Mouse (Mus musculus) layer of hippocampus, adult 9-10 months (tissue): ENCODE data around the gene 1700012A03Rik.

Source experiments
- DNase-seq: peaks from one replicate; pipeline ENCODE4 v3.0.0; 2022; ENCODE audit warnings: low spot score

1700012A03Rik gene

GRCm38 (mm10) chr6:32049951-32050345, at the start of gene 1700012A03Rik:
TSS of gene 1700012A03Rik (plus strand) at chr6:32050246.
- DNase-seq, result no peak

- no peak for DNase-seq
Observed at GRCm38 (mm10) chr6:32004228-32004627, 45.8 kb upstream of the 1700012A03Rik start.

- no peak for DNase-seq
Observed at GRCm38 (mm10) chr6:32005914-32006313, 44.1 kb upstream of the 1700012A03Rik start.

- DNase-seq, result no peak
Observed at GRCm38 (mm10) chr6:32006382-32006781, 43.7 kb upstream of the 1700012A03Rik start.

- DNase-seq, result peak; percentile 41
Observed at GRCm38 (mm10) chr6:32007336-32007735, 42.7 kb upstream of the 1700012A03Rik start.

- DNase-seq, result no peak
Observed at GRCm38 (mm10) chr6:32016841-32017240, 33.2 kb upstream of the 1700012A03Rik start.

- DNase-seq, result no peak
Observed at GRCm38 (mm10) chr6:32017406-32018104, 32.5 kb upstream of the 1700012A03Rik start.

- no peak for DNase-seq
Observed at GRCm38 (mm10) chr6:32018105-32018446, 32.0 kb upstream of the 1700012A03Rik start.

- DNase-seq, result no peak
Observed at GRCm38 (mm10) chr6:32021853-32022536, 28.1 kb upstream of the 1700012A03Rik start.

- no peak for DNase-seq
Observed at GRCm38 (mm10) chr6:32022537-32022869, 27.5 kb upstream of the 1700012A03Rik start.

- no peak for DNase-seq
Observed at GRCm38 (mm10) chr6:32028228-32029009, 21.6 kb upstream of the 1700012A03Rik start.

- no peak for DNase-seq
Observed at GRCm38 (mm10) chr6:32034226-32034625, 15.8 kb upstream of the 1700012A03Rik start.

- peak; percentile 41 for DNase-seq
Observed at GRCm38 (mm10) chr6:32045344-32045743, 4.7 kb upstream of the 1700012A03Rik start.

GRCm38 (mm10) chr6:32049256-32049950, 643 bp upstream of the 1700012A03Rik start:
- no peak for DNase-seq

GRCm38 (mm10) chr6:32052135-32052915, 2.3 kb downstream of the 1700012A03Rik start:
- DNase-seq, result no peak

GRCm38 (mm10) chr6:32056525-32056924, 6.5 kb downstream of the 1700012A03Rik start:
- DNase-seq, result no peak

- DNase-seq, result no peak
Observed at GRCm38 (mm10) chr6:32058571-32058970, 8.5 kb downstream of the 1700012A03Rik start.

- no peak for DNase-seq
Observed at GRCm38 (mm10) chr6:32060641-32061040, 10.6 kb downstream of the 1700012A03Rik start.

- no peak for DNase-seq
Observed at GRCm38 (mm10) chr6:32061266-32061665, 11.2 kb downstream of the 1700012A03Rik start.

GRCm38 (mm10) chr6:32065789-32066510, 15.9 kb downstream of the 1700012A03Rik start:
- no peak for DNase-seq

GRCm38 (mm10) chr6:32072161-32072560, 22.1 kb downstream of the 1700012A03Rik start:
- no peak for DNase-seq
